Mouse (Mus musculus) brain, embryonic 14.5 days (tissue): ENCODE data around the gene Lmntd1.

Experiments
- CTCF ChIP-seq: fragments of 200-500 bp; IDR thresholded peaks from 2 replicates; pipeline ENCODE4 v1.5.1; 2012; ENCODE audit warnings: inconsistent platforms, mild to moderate bottlenecking, moderate library complexity, borderline replicate concordance; ENCODE audit not compliant: insufficient read depth, insufficient read length; ENCODE audit errors: extremely low read depth
- POLR2A ChIP-seq: fragments of 200-500 bp; IDR thresholded peaks from 2 replicates; pipeline ENCODE4 v1.6.1; 2012; ENCODE audit warnings: mild to moderate bottlenecking, inconsistent platforms, borderline replicate concordance; ENCODE audit not compliant: poor library complexity, insufficient read depth, insufficient read length, severe bottlenecking; ENCODE audit errors: extremely low read depth

DNA sequence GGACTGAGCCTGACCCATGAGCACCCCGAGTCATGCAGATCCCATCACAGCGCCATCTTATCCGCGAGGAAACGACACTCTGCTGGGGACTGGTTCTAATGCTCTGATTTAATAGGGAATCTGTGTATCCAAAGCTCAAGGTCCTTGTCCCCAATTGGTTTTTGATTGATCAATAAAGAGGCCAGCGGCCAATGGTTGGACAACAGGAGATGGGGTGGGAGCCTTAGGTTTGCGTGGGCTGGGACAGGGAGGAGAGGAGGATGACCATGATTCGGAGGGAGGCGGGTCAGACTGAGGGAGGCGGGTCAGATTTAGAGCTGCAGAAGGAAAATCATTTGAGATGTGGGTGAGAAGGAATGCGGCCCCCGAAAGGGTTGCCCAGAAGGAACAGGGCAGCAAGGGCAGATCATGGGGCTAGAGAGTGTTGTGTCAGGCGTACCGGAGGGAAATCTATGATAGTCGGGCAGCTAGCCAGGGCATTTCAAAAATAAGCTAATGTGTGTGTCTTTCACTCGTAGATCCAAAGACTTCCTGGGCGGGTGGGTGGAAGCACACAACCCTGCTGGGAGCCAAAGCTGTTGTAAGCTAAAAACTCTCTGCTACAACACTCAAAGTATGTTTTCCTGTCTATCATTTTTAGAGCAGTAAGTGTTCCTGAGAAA is 131.3 kb downstream of the Lmntd1 start:
- TF ChIP-seq CTCF (no peak), POLR2A (no peak)
